Mouse (Mus musculus): ENCODE data around the gene Chst8.

The Chst8 gene

DNA sequence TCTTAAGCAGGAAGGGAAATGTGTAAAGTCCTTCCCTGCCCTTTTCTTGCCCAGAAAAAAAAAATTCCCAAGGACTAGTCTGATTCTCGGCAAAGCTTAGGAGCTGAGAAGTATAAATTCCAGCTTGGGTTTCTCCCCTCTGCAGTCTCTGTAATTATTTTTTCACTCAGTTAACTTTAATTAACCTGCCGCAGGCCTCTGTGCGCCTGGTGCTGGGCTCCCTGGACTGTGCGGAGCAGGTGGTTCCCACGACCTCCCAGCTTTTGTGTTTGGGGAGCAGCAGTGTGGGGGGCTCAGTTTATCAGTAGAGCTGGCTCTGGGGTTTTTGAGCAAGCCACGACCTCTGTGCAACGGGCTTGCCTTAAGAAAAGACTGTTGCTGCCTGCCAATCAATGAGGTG is 62.2 kb downstream of the Chst8 start:
- DNase-seq (ENCODE audit: low read depth) = no peak

DNA sequence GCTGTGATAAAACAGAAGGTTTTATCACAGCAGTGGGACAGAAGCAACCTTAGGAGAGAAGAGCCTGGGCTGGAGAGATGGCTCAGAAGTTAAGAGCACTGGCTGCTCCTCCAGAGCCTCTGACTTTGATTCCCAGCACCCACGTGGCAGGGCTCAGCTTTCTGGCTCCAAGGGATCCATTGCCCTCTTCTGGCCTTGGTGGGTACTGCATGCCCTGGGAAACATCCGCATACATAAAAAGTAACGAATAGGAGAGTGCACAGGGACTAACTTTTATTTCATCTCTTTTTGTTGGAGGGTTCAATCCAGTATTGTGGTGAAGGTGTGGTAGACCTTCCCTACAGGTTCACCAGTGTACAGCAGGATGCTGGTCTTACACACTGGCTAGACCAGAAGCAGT is 62.8 kb downstream of the Chst8 start:
- DNase-seq (ENCODE audit: low read depth) = peak; percentile 3

DNA sequence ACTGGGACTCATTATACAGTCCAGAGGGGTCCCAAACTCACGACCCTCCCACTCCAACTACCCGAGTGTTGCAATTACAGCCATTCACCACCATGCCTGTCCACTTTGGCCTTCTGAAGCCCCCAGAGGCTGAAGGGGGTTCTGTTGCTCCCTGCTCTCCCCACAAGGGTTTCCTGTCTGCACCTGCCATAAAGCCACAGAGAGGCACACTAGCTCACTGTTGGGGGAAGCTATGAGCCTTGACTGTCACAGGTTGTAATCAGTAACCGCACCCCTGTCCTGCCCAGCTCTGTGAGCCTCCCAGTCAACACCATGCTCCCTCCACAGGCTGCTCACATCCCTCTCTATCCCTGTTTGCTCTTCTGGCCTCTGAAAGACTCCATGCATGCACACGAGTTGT is 64.0 kb downstream of the Chst8 start:
- no peak for DNase-seq (ENCODE audit: low read depth)

DNA sequence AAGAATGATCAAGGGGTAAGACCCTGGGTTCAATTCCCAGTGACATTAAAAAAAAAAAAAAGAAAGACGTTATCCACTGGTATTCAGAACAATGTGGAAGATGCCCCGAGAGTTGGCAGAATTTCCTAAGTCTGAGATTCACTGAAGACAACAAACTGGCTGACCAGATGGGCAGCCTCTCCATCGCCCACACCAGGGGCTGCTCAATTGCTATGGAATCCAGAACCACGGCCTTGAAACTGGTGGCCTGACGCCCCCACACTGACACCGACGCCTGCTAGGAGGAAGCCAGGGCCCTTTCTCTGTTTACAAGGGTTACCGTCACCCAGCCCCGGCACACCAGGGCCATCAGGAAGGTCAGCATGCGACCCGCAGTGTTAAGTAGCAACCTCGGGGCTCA is 64.8 kb downstream of the Chst8 start:
- no peak for DNase-seq (ENCODE audit: low read depth)

DNA sequence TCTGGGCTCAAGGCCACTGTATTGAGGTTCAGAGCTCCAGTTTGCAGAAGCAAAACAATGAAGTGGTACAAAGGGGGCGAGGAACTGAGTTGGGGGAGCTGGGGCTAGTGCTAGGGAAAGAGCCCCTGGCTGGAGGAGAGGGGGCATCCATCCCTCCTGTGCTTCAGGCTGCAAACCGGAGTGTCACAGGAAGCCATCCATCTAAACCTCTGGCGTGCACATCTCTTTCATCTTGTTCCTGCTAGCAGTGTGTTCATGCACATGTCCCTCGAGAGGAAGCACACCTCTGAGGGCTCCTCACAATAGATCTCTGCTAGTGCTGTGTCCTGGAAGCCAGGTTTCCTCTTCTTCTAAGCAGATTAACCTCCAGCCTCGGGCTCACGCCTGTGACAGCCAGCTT is 65.9 kb downstream of the Chst8 start:
- no peak for DNase-seq (ENCODE audit: low read depth)

DNA sequence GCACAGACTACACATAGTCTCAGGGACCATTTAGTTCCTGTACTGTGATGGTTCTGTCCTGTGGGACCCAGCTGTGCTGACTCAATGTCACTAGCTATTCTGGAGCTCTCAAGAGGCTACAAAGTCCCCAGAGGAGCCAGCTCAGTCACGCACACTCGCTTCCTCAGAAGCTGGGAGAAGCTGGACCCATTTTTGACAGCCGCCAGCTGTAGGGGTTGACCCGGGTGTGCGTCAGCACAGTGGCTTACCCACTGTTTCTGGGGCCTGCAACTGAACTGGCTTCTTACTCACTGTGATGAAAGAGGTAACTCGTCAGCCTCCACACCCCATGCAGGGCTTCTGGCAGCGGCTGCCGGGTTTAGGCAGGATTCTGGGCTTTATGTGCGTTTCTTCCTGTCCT is 66.3 kb downstream of the Chst8 start:
- no peak for DNase-seq (ENCODE audit: low read depth)

DNA sequence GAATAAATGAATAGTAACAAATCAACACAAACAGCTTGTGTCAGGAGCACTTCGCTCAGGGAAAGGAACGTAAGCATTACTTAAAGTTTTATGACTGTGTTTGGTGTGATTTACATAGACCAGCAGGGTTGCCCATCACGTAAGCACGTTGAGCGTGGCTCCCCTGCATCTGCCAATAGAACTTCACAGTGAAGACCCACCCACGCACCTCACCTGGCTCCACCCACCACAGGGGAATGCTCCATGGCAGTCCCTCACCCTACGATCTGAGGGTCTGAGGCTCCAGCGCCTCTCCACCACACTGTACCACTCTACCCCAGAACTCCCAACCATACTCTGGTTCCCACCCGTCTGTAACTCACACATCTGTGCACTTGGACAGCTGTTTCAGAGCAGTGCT is 67.1 kb downstream of the Chst8 start:
- no peak for DNase-seq (ENCODE audit: low read depth)

DNA sequence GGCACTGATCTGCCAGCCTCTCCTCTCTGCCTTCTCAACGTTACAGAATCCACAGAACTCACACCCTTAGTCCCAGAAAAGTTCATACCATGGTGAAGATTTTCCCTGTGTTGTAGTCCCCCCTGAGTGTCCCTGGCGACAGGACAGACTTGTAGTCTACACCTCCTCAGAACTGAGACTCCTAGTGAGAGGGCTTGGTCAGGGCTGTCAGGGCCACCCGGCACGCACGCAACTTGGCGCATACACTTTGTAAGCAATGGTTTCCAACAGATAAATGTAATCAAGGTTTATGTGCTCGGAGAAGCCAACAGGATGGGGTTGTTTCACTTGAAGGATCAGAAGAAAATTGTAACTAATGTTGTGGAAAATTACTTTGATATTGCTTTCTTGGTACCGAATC is 67.5 kb downstream of the Chst8 start:
- DNase-seq (ENCODE audit: low read depth) = no peak

DNA sequence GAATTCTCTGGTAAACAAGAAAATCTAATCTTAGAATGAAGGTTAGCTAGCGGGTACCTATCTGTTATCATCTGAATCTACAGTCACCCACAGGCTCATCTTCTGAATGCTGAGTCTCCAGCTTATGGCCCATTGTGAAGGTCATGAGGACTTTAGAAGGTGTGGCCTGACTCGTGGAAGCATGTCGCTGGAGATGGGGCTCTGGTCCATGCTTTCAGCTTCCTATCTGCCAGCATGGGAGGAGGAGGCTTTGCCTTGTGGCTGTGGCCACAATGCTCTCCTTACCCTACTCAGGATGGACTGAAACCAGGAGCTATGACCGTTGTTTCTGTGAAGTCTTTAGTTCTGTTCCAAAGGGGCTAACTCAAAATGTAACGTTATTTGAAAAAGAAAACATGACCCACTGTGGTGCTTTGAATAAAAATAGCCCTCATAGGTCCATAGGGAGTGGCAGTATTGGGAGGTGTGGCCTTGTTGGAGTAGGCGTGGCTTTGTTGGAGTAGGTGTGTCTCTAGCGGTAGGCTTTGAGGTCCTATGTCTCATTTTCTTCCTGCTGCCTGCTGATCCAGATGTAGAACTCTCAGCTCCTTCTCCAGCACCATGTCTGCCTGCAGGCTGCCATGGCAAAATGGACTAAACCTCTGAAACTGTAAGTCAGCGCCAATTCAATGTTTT is 69.0 kb downstream of the Chst8 start:
- no peak for DNase-seq (ENCODE audit: low read depth)

DNA sequence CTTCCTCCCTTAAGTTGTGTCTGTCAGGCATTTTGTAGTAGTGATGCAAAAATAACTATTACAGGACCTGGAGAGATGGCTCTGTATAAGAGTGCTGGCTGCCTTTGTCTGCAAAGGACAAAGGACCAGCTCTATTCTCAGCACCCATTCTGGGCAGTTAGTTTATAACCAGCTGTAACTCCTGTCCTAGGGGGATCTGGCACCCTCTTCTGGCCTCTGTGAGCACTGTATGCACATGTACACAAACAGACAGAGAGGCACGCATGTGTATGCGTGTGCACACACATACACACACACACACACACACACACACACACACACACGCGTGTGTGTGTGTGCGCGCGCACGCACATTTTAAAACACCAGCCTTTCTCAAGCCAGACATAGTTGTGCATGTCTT is 73.1 kb downstream of the Chst8 start:
- DNase-seq (ENCODE audit: low read depth) = no peak

DNA sequence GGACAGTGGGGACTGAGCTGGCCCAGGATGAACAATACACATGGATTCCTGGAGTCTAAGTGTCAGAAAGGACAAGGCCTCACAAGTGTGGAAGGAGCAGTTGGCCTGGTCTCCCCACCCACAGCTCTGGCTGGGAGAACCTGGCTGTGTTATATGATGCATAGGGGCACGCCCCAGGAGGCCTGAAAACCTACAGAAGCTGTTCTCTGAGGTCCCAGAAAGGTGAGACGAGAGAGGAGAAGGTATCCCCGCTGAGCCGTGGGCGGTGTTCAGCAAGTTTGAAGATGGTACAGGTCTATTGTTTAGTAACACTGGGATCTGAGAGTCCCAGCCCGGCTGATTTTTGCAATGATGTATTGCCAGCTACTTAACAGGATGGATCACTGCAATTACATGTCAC is 75.3 kb downstream of the Chst8 start:
- DNase-seq (ENCODE audit: low read depth) = no peak

DNA sequence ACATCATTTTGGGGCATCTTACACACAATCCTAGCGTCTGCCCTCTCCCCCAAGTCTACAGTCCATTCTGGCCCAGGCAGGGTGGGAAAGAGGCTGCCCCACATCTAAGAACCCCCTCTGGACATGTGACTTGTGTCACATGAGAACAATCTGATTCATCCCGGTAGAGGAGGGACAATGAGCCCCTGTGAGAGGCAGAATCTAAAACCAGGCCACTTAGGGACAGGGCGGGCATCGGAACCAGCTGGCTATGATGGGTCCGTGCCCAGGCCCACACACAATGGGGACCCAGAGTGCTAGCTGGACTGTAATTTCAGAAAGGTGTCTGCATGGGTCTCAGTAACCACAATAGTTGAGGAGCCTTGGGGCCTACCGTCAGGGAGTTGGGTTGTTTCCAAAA is 78.2 kb downstream of the Chst8 start:
- no peak for DNase-seq (ENCODE audit: low read depth)

DNA sequence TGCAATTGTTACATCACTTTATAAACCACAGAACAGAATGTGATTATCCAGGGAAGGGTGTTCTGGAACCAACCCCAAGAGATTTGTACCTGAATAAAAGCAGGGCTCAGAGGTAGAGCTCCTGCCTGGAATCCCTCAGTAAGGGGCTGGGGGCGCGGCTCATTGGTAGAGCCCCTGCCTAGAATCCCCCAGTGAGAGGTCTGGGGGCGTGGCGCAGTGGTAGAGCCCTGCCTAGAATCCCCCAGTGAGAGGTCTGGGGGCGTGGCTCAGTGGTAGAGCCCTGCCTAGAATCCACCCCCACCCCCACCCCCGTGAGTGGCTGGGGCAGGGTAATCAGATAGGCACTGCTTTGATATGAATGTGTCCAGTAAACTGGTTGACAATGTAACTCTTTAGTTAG is 83.6 kb downstream of the Chst8 start:
- no peak for DNase-seq (ENCODE audit: low read depth)

DNA sequence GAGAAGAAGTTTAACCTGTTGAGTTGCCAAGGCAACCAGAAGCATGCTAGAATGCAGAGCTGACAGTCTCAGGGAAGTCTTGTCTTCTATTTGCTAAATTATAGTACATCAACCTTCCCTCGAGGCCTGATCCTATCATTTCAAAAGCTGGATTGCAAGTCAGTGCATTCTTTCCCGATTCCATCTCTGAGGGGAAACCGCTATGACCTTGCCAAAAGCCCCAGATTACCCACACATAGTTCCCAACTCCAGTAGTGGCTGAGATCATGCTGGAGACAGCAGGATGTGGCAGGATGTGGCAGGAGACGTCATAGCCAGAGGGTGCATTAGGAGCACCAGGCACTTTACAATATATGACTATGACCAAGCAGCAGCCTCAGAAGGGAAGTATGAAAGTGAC is 87.3 kb downstream of the Chst8 start:
- no peak for DNase-seq (ENCODE audit: low read depth)

DNA sequence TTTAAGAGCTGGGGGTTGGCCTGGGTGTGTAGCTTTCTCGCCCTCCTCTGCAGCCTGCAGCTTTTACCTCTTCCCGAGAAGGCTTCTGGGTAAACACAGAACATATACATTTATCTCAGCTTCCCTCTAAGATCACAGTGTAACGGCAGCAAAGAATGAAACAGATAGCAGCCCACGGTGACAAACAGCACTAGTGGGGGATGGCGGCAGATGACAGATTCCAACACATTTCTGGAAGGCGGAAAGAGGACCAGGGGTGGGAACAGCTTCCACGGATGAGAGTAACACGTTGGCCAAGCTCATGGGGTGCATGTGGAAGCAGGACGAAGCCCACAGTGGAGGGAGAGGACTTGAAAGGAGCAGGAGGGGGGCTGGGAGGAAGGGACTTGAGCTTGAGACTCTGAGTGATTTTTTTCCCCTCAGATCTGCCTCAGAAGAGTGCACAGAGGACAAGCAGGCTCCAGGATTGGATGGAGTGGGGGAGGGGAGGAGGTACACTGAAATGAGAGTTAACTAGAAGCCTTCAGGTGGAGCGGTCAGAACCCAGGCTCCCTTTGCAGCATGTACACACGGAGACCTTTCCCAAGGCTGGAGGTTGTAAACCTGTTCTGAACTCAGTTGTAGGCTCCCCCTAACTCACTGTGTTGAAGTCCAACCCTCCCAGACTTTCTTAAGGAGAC is 89.8 kb downstream of the Chst8 start:
- DNase-seq (ENCODE audit: low read depth) = no peak

DNA sequence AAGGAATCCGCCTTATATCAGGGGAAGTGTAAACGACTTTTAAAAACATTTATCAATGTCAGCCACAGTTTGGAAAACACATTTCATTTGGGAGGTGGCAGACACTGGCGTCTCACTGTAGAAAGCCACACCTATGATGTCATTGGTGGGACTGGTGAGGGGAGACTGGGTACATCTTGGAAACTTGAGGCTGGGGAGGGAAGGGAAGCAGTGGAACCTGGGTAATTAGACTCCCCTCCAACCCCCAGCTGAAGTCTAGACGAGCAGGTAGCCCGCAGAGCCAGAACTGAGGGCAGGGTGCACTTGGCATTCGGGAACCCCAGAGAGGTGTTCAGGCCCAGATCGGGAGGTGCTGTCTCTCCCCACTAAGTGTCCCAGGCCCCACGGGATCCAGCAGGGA is 90.4 kb downstream of the Chst8 start:
- DNase-seq (ENCODE audit: low read depth) = no peak

DNA sequence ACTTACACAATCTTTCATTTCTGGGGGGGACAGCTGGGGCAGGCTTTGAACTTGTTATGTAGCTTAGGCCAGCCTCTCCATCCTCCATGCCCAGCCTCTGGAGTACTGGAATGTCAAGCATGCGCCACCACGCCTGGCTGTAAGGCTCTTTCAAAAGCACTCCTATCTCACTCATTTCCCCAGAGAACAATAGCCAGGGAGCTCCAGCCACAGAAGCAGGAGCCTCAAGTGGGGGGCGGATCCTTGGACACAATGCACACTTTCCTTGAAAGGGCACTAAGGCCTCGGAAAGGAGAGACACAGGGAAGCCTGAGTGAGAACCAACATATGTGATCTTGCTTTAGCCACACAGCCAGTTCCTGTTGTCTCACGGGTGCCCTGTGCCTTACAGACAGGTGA is 90.9 kb downstream of the Chst8 start:
- DNase-seq (ENCODE audit: low read depth) = no peak

DNA sequence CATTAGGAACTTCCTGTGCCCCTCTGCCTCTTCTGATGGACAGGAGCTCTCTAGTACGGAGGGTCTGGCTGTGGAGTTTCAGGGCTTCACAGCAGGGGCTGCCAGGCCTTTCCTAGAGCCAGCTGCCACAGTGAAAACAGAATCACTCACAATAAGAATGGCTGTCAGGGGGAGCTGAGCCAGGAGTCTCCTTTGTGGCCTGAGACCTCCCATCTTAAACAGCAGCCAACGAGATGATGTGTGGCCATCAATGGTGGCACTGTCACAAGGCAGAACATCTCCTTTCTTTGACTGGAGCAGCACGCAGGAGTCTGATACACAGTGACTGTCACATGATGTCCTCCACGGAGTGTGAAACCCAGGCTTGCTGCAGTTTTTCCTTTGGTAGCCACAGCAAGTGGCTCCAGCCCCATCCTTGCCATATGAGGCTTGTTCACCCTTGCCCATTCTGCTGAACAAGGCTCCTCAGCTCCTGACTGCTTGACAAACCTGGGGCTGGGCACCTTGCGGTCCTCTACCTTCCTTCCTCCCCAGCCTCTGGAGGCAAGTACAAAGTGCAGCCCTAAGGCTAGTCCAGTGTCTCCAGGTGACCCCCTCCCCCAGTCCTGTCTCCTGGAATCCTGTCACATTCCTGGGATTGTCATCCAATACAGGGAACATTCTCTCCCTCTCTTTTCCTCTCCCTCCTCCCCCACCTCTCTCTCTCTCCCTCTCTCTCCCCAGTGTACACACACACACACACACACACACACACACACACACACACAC is 91.4 kb downstream of the Chst8 start:
- no peak for DNase-seq (ENCODE audit: low read depth)

DNA sequence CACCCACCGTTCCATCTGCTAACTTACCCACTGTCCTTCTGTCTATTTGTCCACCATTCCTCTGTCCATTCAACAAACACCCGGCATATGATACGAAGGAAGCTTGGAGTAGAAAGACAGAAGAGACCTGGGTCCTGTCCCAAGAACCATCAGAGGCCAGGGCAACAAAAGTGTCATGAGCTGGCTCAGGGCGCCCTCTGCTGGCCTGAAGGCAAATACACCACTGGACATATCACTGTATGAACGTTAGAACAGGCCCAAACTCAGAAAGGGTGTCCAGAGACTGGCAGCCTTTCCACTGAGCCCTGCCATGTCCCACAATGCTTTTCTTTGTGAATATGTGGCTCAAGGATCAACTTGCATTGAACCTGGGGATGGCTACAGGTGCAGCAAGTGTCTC is 92.9 kb downstream of the Chst8 start:
- peak; percentile 9 for DNase-seq (ENCODE audit: low read depth)

DNA sequence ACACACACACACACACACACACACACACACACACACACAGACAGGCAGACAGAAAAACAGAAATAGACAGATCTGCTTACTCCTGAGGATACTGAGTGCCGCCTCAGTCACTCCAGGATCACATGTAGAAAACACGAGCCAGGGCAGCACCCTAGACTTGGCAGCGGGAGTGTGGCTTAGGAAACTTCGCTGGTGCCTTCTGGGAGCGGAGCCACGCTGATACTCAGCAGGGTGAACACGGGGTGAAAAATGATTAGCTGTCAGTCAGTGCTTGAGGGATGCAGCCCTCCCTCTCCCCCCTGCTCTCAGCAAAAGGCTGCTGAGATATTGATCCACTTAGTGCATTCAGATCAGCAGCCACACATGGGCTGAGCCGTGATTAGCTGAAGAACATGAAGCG is 93.9 kb downstream of the Chst8 start:
- DNase-seq (ENCODE audit: low read depth) = no peak

DNA sequence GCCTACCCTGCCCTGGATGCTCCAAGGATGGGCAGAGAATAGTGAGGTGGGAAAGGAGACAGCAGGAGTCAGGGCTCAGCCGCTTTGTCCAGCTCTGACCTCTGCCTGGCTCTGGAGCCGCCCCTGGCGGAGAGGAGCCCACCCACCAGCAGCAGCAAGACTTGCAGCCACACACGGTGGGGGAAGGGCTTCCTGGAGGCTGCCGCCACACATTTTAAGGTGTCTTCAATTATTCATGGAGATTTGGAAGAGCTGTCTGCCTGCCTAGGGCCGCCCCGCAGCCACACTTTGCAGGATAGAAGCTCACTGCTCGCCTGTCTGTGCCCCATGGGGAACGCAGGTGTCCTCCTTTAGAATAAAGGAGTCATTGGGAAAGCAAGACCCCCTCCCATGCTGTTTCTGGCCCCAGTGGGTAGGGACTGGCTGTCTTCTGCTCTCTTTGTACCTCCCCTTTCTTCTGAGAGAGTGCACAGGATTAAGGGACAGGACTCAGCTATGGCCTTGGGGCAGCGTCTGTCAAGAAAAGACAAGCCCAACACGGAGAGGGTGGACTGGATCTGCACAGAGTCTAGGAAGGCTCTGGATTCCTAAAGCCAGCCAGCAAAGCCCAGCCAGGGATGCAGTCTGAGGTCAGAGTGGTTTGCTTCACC is 95.2 kb downstream of the Chst8 start:
- no peak for DNase-seq (ENCODE audit: low read depth)

DNA sequence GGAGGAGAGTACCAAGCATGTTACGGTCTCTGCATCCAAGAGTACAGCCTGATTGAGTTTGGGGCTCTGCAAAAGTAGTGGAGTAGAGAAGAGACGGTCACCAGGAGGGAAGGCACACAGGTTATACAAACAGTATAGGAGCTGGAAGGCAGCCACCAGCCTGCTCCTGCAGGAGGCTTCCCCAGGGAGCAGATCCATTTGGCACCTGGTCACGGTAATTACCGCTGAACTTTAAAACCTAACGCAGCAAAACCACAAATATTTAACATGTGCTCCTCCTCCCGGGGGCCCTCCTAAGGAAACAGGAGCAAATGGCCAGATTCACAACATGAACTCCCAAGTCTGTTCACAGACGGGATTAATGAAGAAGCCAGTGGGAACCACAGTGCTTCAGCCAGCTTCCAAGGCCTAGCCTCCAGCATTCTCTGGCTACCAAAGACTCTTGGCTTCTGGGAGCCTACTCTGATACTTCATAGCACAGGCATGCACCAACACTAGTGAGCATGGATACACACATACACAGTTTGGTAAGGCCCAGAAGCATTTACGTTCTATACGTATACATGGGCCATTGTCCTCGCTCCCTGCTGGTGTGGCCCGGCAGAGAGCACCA is 97.6 kb downstream of the Chst8 start:
- DNase-seq (ENCODE audit: low read depth) = no peak

DNA sequence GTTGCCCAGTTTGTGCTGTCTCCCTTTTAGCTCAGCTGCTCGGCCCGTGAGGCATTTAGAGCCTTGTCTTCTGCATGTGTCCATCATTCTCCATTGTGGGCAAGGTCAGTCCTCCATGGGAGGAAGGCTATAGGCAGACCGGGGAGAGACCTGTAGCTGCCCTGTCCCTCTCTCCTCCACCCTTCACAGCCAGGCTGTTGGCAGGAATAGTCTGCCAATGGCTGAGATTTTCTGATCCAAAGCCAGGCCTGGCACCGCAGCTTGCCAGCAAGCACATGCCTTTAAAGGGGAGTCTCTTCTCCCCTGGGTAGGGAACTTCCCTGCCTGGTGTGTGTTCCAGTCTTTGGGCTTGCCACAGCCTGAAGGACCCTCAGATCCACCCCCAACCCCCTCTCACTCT is 103.4 kb downstream of the Chst8 start:
- no peak for DNase-seq (ENCODE audit: low read depth)
